Mouse (Mus musculus) brain, embryonic 14.5 days (tissue): ENCODE data around the gene Slc35d3. TPM values are rescaled to one million over a fixed set of nuclear protein-coding genes. Genes with fewer than 3 reads are reported as not detected.

Experiments used
- DNase-seq: peaks from one replicate; pipeline ENCODE4 v3.0.0-alpha.2; 2011; ENCODE audit warnings: low read depth
- CTCF ChIP-seq: fragments of 200-500 bp; IDR thresholded peaks from 2 replicates; pipeline ENCODE4 v1.5.1; 2012; ENCODE audit warnings: inconsistent platforms, mild to moderate bottlenecking, moderate library complexity, borderline replicate concordance; ENCODE audit not compliant: insufficient read depth, insufficient read length; ENCODE audit errors: extremely low read depth
- POLR2A ChIP-seq: fragments of 200-500 bp; IDR thresholded peaks from 2 replicates; pipeline ENCODE4 v1.6.1; 2012; ENCODE audit warnings: mild to moderate bottlenecking, inconsistent platforms, borderline replicate concordance; ENCODE audit not compliant: poor library complexity, insufficient read depth, insufficient read length, severe bottlenecking; ENCODE audit errors: extremely low read depth
- polyA plus RNA-seq: library from polyadenylated mRNA; depleted of rRNA; stranded (reverse); fragments of >200 nt; gene quantifications from 2 replicates; pipeline ENCODE4 v1.2.3, GENCODE M21; 2012; rRNA removed

The Slc35d3 gene
- polyA plus RNA-seq, 1 experiment = 2.1 TPM

- DNase-seq = no peak
- no peak for TF ChIP-seq POLR2A
- no peak for TF ChIP-seq CTCF
These were observed 30.3 kb downstream of the Slc35d3 start for GRCm38 (mm10) chr10:19820986-19821385.

- TF ChIP-seq POLR2A (no peak), CTCF (no peak)
- peak; percentile 66 for DNase-seq
These were observed 32.4 kb downstream of the Slc35d3 start for GRCm38 (mm10) chr10:19818723-19819355.

GRCm38 (mm10) chr10:19815371-19815770 is 35.9 kb downstream of the Slc35d3 start:
- TF ChIP-seq POLR2A (no peak), CTCF (no peak)
- peak; percentile 40 for DNase-seq

- DNase-seq = peak; percentile 38
- TF ChIP-seq CTCF (peak; percentile 51; the same call in 1 of the 2 replicates), POLR2A (no peak)
These were observed 39.7 kb downstream of the Slc35d3 start for GRCm38 (mm10) chr10:19811436-19812172.

GRCm38 (mm10) chr10:19804763-19805162 is 46.5 kb downstream of the Slc35d3 start:
- TF ChIP-seq POLR2A = no peak
- TF ChIP-seq CTCF = no peak
- DNase-seq = no peak

GRCm38 (mm10) chr10:19802958-19803357 is 48.3 kb downstream of the Slc35d3 start:
- no peak for DNase-seq
- TF ChIP-seq CTCF = no peak
- no peak for TF ChIP-seq POLR2A

Other genes starting within 250 kb of the Slc35d3 start
- not detected in 2 replicates for gene Il22ra2, start 229.5 kb downstream of the Slc35d3 start, polyA plus RNA-seq
- 0.16 and 0.29 TPM in 2 replicates for gene Il20ra, start 138.9 kb downstream of the Slc35d3 start, polyA plus RNA-seq
- 18.7 and 23.6 TPM in 2 replicates for gene Pex7, start 56.2 kb upstream of the Slc35d3 start, polyA plus RNA-seq
- 1.2 and 2.2 TPM in 2 replicates for gene Map3k5, start 83.0 kb upstream of the Slc35d3 start, polyA plus RNA-seq